Mouse (Mus musculus): Measurements from ENCODE around the gene Ap1b1. TPM values are rescaled to one million over a fixed set of nuclear protein-coding genes. Genes with fewer than 3 reads are reported as not detected.

Gene Ap1b1
- polyA plus RNA-seq (2015; fragmentation: Nextera tagmentation; extraction: Ambion mirVana) = 61.7 and 73.0 TPM in 2 replicates

GRCm38 (mm10) chr11:4986695-4987486 lies at the start of gene Ap1b1:
Gene Ap1b1, plus strand, starts transcription at chr11:4986824.
- H3K9ac ChIP-seq = peak within 1 kb of the TSS; percentile 80
- peaks cover 3% of the 10 kb centered on the region; the same call in 1 of the 2 replicates for H3K27me3 ChIP-seq
- no peaks in the 10 kb centered on the region for H3K9me3 ChIP-seq (replicated peaks)
- peak within 1 kb of the TSS; percentile 76 for H3K4me3 ChIP-seq
- H3K36me3 ChIP-seq (ENCODE audit: poor library complexity, severe bottlenecking) = peaks cover 8% of the 10 kb centered on the region; the same call in 1 of the 2 replicates
- peaks cover 14% of the 10 kb centered on the region for H3K4me1 ChIP-seq
- peak; percentile 92 for ATAC-seq
- H3K4me2 ChIP-seq = peak within 1 kb of the TSS; percentile 93
- WGBS = 1% methylated on average over 62 of the region's 62 CpGs
- no peak within 1 kb of the TSS for H3K27ac ChIP-seq

GRCm38 (mm10) chr11:4946530-4946929 lies 40.1 kb upstream of the Ap1b1 start:
- Histone ChIP-seq H3K27me3 (peaks cover 70% of the 10 kb centered on the region), H3K27ac (no peak overlapping the region), H3K9me3 (replicated peaks) (no peaks in the 10 kb centered on the region), H3K4me2 (peak overlapping the region; percentile 78), H3K9ac (peak overlapping the region; percentile 71; the same call in 1 of the 2 replicates), H3K4me1 (peaks cover 35% of the 10 kb centered on the region), H3K4me3 (peak overlapping the region; percentile 58), H3K36me3 (ENCODE audit: poor library complexity, severe bottlenecking) (no peaks in the 10 kb centered on the region)
- 0 out of 2 replicates have a peak, but pooled peaks have one; percentile 19 for ATAC-seq
- WGBS = 37% methylated on average over 12 of the region's 13 CpGs

GRCm38 (mm10) chr11:4946947-4947812 lies 39.4 kb upstream of the Ap1b1 start:
- H3K9ac ChIP-seq = peak overlapping the region; percentile 71
- no peaks in the 10 kb centered on the region for H3K36me3 ChIP-seq (ENCODE audit: poor library complexity, severe bottlenecking)
- H3K27me3 ChIP-seq = peaks cover 76% of the 10 kb centered on the region
- under 1% methylated on average over 100 of the region's 120 CpGs for WGBS
- ATAC-seq = peak; percentile 89
- peak overlapping the region; percentile 58 for H3K4me3 ChIP-seq
- H3K27ac ChIP-seq = peak overlapping the region; percentile 77
- H3K4me1 ChIP-seq = peaks cover 35% of the 10 kb centered on the region
- no peaks in the 10 kb centered on the region for H3K9me3 ChIP-seq (replicated peaks)
- peak overlapping the region; percentile 78 for H3K4me2 ChIP-seq

- no peaks in the 10 kb centered on the region for H3K36me3 ChIP-seq (ENCODE audit: poor library complexity, severe bottlenecking)
- ATAC-seq = peak; percentile 58
- no peaks in the 10 kb centered on the region for H3K9me3 ChIP-seq (replicated peaks)
- H3K9ac ChIP-seq = peak within 1 kb of the TSS; percentile 71
- H3K4me3 ChIP-seq = peak within 1 kb of the TSS; percentile 58
- peak within 1 kb of the TSS; percentile 78 for H3K4me2 ChIP-seq
- WGBS = under 1% methylated on average over 20 of the region's 41 CpGs
- H3K4me1 ChIP-seq = peaks cover 35% of the 10 kb centered on the region
- H3K27me3 ChIP-seq = peaks cover 82% of the 10 kb centered on the region
- peak within 1 kb of the TSS; percentile 77 for H3K27ac ChIP-seq
Observed at GRCm38 (mm10) chr11:4947813-4948174, 38.8 kb upstream of the Ap1b1 start, which contains the start of gene Nefh. Gene Nefh, minus strand, starts transcription at chr11:4948064.

GRCm38 (mm10) chr11:4948792-4949191 lies 37.8 kb upstream of the Ap1b1 start:
- H3K36me3 ChIP-seq (ENCODE audit: poor library complexity, severe bottlenecking) = no peaks in the 10 kb centered on the region
- no peaks in the 10 kb centered on the region for H3K9me3 ChIP-seq (replicated peaks)
- H3K27me3 ChIP-seq = peaks cover 92% of the 10 kb centered on the region
- whole genome bisulfite sequencing = 24% methylated on average over 8 of the region's 8 CpGs
- no peak overlapping the region for H3K9ac ChIP-seq
- ATAC-seq = no peak
- H3K4me3 ChIP-seq = peak overlapping the region; percentile 58
- H3K4me2 ChIP-seq = peak overlapping the region; percentile 78
- no peak overlapping the region for H3K27ac ChIP-seq
- peaks cover 40% of the 10 kb centered on the region for H3K4me1 ChIP-seq

- Histone ChIP-seq H3K4me3 (peak overlapping the region; percentile 58), H3K4me1 (peaks cover 43% of the 10 kb centered on the region), H3K36me3 (ENCODE audit: poor library complexity, severe bottlenecking) (no peaks in the 10 kb centered on the region), H3K27ac (no peak overlapping the region), H3K4me2 (peak overlapping the region; percentile 78), H3K27me3 (peaks cover 97% of the 10 kb centered on the region), H3K9me3 (replicated peaks) (no peaks in the 10 kb centered on the region), H3K9ac (no peak overlapping the region)
- no peak for ATAC-seq
- 6% methylated on average over 23 of the region's 23 CpGs for WGBS
Observed at GRCm38 (mm10) chr11:4949256-4950044, 37.2 kb upstream of the Ap1b1 start.

- WGBS = 5% methylated on average over 6 of the region's 6 CpGs
- H3K4me2 ChIP-seq = 0 out of 2 replicates have a peak overlapping the region, but pooled peaks have one; percentile 10
- H3K27ac ChIP-seq = no peak overlapping the region
- H3K4me1 ChIP-seq = peaks cover 24% of the 10 kb centered on the region
- no peak for ATAC-seq
- H3K36me3 ChIP-seq (ENCODE audit: poor library complexity, severe bottlenecking) = no peaks in the 10 kb centered on the region
- no peaks in the 10 kb centered on the region for H3K9me3 ChIP-seq (replicated peaks)
- no peak overlapping the region for H3K4me3 ChIP-seq
- 0 out of 2 replicates have a peak overlapping the region, but pooled peaks have one; percentile 26 for H3K9ac ChIP-seq
- H3K27me3 ChIP-seq = peaks cover 66% of the 10 kb centered on the region
Observed at GRCm38 (mm10) chr11:4953401-4953800, 33.2 kb upstream of the Ap1b1 start.

- H3K27me3 ChIP-seq = peaks cover 61% of the 10 kb centered on the region
- H3K36me3 ChIP-seq (ENCODE audit: poor library complexity, severe bottlenecking) = no peaks in the 10 kb centered on the region
- H3K4me1 ChIP-seq = peaks cover 19% of the 10 kb centered on the region
- 0 out of 2 replicates have a peak overlapping the region, but pooled peaks have one; percentile 10 for H3K4me2 ChIP-seq
- no peaks in the 10 kb centered on the region for H3K9me3 ChIP-seq (replicated peaks)
- 0 out of 2 replicates have a peak overlapping the region, but pooled peaks have one; percentile 26 for H3K9ac ChIP-seq
- no peak for ATAC-seq
- no peak overlapping the region for H3K27ac ChIP-seq
- H3K4me3 ChIP-seq = no peak overlapping the region
- 2% methylated on average over 8 of the region's 8 CpGs for WGBS
Observed at GRCm38 (mm10) chr11:4953918-4954317, 32.7 kb upstream of the Ap1b1 start.

- no peaks in the 10 kb centered on the region for H3K4me1 ChIP-seq
- no peak overlapping the region for H3K4me2 ChIP-seq
- no peak overlapping the region for H3K27ac ChIP-seq
- WGBS = 64% methylated on average over 6 of the region's 6 CpGs
- no peaks in the 10 kb centered on the region for H3K36me3 ChIP-seq (ENCODE audit: poor library complexity, severe bottlenecking)
- 0 out of 2 replicates have a peak, but pooled peaks cover under 1% of the 10 kb centered on the region for H3K27me3 ChIP-seq
- no peak overlapping the region for H3K9ac ChIP-seq
- no peak overlapping the region for H3K4me3 ChIP-seq
- H3K9me3 ChIP-seq (replicated peaks) = no peaks in the 10 kb centered on the region
- no peak for ATAC-seq
Observed at GRCm38 (mm10) chr11:4963099-4963808, 23.4 kb upstream of the Ap1b1 start.

GRCm38 (mm10) chr11:4966325-4966724 lies 20.3 kb upstream of the Ap1b1 start:
- H3K36me3 ChIP-seq (ENCODE audit: poor library complexity, severe bottlenecking) = no peaks in the 10 kb centered on the region
- H3K27me3 ChIP-seq = no peaks in the 10 kb centered on the region
- WGBS = 57% methylated on average over 2 of the region's 2 CpGs
- H3K9me3 ChIP-seq (replicated peaks) = no peaks in the 10 kb centered on the region
- no peak overlapping the region for H3K4me3 ChIP-seq
- no peak for ATAC-seq
- no peaks in the 10 kb centered on the region for H3K4me1 ChIP-seq
- H3K9ac ChIP-seq = no peak overlapping the region
- H3K27ac ChIP-seq = no peak overlapping the region
- no peak overlapping the region for H3K4me2 ChIP-seq

- WGBS = 67% methylated on average over 5 of the region's 5 CpGs
- H3K4me2 ChIP-seq = no peak overlapping the region
Observed at GRCm38 (mm10) chr11:4966888-4967287, 19.7 kb upstream of the Ap1b1 start.

More at GRCm38 (mm10) chr11:4966888-4967287, 19.7 kb upstream of the Ap1b1 start:
- Histone ChIP-seq H3K4me1 (no peaks in the 10 kb centered on the region), H3K27ac (no peak overlapping the region), H3K27me3 (no peaks in the 10 kb centered on the region), H3K4me3 (no peak overlapping the region), H3K9ac (no peak overlapping the region), H3K9me3 (replicated peaks) (no peaks in the 10 kb centered on the region), H3K36me3 (ENCODE audit: poor library complexity, severe bottlenecking) (no peaks in the 10 kb centered on the region)
- no peak for ATAC-seq
